In the genomic region with DNA sequence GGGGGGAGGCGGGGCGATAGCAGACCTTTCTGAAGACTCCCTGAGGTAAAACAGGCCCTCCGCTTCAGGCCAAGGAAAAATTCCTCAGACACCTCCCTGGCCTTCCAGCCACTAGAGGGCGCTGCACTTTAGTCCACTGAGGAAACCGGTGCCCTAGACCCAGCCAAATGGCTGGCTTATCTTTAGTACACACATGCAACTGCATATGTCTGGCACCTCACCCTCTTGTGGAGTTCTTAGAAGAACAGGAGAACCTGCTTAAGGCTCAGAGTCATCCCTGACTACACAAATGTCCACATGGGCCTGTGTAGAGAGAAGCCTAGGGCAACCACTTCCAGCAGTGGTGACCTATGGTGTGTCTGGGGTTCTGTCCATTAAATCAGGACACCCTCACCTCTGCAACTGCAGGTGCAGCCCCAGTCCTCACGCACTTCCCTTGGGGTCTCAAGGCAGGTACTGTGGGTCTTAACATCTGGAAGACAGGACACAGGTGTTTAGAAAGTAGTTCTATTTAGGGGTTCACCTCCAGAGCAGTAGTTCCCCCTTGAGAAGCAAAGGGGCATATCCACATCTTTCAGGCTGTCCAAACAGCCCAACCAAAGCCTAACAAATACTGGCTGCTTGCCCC, we compare ENCODE assay signal across 8 mouse cellular contexts. TPM values are rescaled to one million over a fixed set of nuclear protein-coding genes. Genes with fewer than 3 reads are reported as not detected.
DNase-seq lines count a peak whose midpoint lies in the region; ATAC-seq and TF ChIP-seq lines count a peak whose summit lies in the region.

No protein-coding gene starts in this region.

- no peak overlapping the region for H3K4me2 ChIP-seq in limb, embryonic 14.5 days (replicated peaks; ENCODE audit: low read depth, low read length, severe bottlenecking)
- H3K4me2 ChIP-seq in neural tube, embryonic 11.5 days (ENCODE audit: low read depth): no peak overlapping the region

- 0 out of 2 replicates have a peak, but pooled peaks have one; percentile 55 for TF ChIP-seq CTCF in thymus, adult 2 months (IDR thresholded peaks at IDR 0.05; ENCODE audit: borderline replicate concordance, control insufficient read depth, extremely low read depth, insufficient read depth, low read length, poor library complexity)
- TF ChIP-seq CTCF in kidney, adult 2 months (conservative IDR thresholded peaks at IDR 0.05; ENCODE audit: insufficient read depth, insufficient read length, low read depth, low read length): peak; percentile 81

- H3K4me1 ChIP-seq in thymus, adult 2 months (replicated peaks; ENCODE audit: control insufficient read depth, insufficient read depth, low read length): peaks cover 9% of the 10 kb centered on the region
- peaks cover 2% of the 10 kb centered on the region; the same call in 1 of the 2 replicates for H3K4me1 ChIP-seq in kidney, adult 2 months (ENCODE audit: control insufficient read depth, insufficient read depth, low read length)
- peaks cover 6% of the 10 kb centered on the region; the same call in 1 of the 2 replicates for H3K4me1 ChIP-seq in limb, embryonic 14.5 days (ENCODE audit: control insufficient read depth, insufficient read depth, low read length)
- H3K4me1 ChIP-seq in neural tube, embryonic 11.5 days (ENCODE audit: control insufficient read depth, insufficient read depth, low read length): peaks cover 7% of the 10 kb centered on the region

- H3K9me3 ChIP-seq in limb, embryonic 14.5 days (ENCODE audit: control insufficient read depth, low read length): no peaks in the 10 kb centered on the region
- H3K9me3 ChIP-seq in neural tube, embryonic 11.5 days (ENCODE audit: control insufficient read depth, low read length): no peaks in the 10 kb centered on the region

- no peak for TF ChIP-seq POLR2A in thymus, adult 2 months (IDR thresholded peaks at IDR 0.05; ENCODE audit: control insufficient read depth, extremely low read depth, insufficient read depth, low read length, poor library complexity)
- no peak for TF ChIP-seq POLR2A in kidney, adult 2 months (IDR thresholded peaks at IDR 0.05; ENCODE audit: low read depth, low read length)
- TF ChIP-seq POLR2A in limb, embryonic 14.5 days (IDR thresholded peaks at IDR 0.05; ENCODE audit: borderline replicate concordance, extremely low read depth, insufficient read depth, insufficient read length): no peak

- 14% methylated on average over 6 of the region's 6 CpGs for WGBS in thymus, adult 2 months
- WGBS in kidney, adult 2 months: 13% methylated on average over 6 of the region's 6 CpGs
- WGBS in limb, embryonic 14.5 days: 18% methylated on average over 3 of the region's 6 CpGs
- WGBS in neural tube, embryonic 11.5 days: 6% methylated on average over 4 of the region's 6 CpGs

- no peak overlapping the region for H3K27ac ChIP-seq in thymus, adult 2 months (ENCODE audit: control insufficient read depth, insufficient read depth, low read length)
- H3K27ac ChIP-seq in kidney, adult 2 months (ENCODE audit: insufficient read depth, low read depth, low read length): no peak overlapping the region
- H3K27ac ChIP-seq in limb, embryonic 14.5 days (replicated peaks; ENCODE audit: low read depth, low read length): no peak overlapping the region
- H3K27ac ChIP-seq in neural tube, embryonic 11.5 days (ENCODE audit: low read depth, low read length): no peak overlapping the region

- peaks cover 13% of the 10 kb centered on the region; the same call in 1 of the 2 replicates for H3K36me3 ChIP-seq in thymus, adult 2 months (ENCODE audit: control insufficient read depth, insufficient read depth, low read length)
- no peaks in the 10 kb centered on the region for H3K36me3 ChIP-seq in kidney, adult 2 months (ENCODE audit: control insufficient read depth, insufficient read depth, low read length)
- peaks cover 45% of the 10 kb centered on the region for H3K36me3 ChIP-seq in limb, embryonic 14.5 days (ENCODE audit: control insufficient read depth, insufficient read depth, low read length)
- peaks cover 14% of the 10 kb centered on the region for H3K36me3 ChIP-seq in neural tube, embryonic 11.5 days (ENCODE audit: control insufficient read depth, insufficient read depth, low read length)

- DNase-seq in thymus, adult 2 months: peak; percentile 75
- DNase-seq in thymus, adult 18-20 months: no peak
- DNase-seq in cerebellum, postnatal 10 days: peak; percentile 94 to 96
- peak; percentile 86 for DNase-seq in gastrocnemius, postnatal 10 days
- DNase-seq in kidney, adult 2 months: peak; percentile 77
- DNase-seq in limb, embryonic 14.5 days (ENCODE audit: low spot score): peak; percentile 76
- DNase-seq in neural tube, embryonic 11.5 days (ENCODE audit: low spot score): peak; percentile 78
- peak; percentile 74 for DNase-seq in telencephalon, adult 2 months (ENCODE audit: low read depth, low spot score)

- H3K4me3 ChIP-seq in thymus, adult 2 months (ENCODE audit: control insufficient read depth, insufficient read depth, low read length): no peak overlapping the region
- H3K4me3 ChIP-seq in kidney, adult 2 months (ENCODE audit: insufficient read depth, low read depth, low read length): no peak overlapping the region
- no peak overlapping the region for H3K4me3 ChIP-seq in limb, embryonic 14.5 days (replicated peaks; ENCODE audit: low read length)
- H3K4me3 ChIP-seq in neural tube, embryonic 11.5 days (ENCODE audit: low read depth, low read length): no peak overlapping the region

- peaks cover 12% of the 10 kb centered on the region; the same call in 1 of the 2 replicates for H3K27me3 ChIP-seq in thymus, adult 2 months (ENCODE audit: control insufficient read depth, insufficient read depth, low read length)
- H3K27me3 ChIP-seq in kidney, adult 2 months (replicated peaks; ENCODE audit: control insufficient read depth, insufficient read depth, low read length): no peaks in the 10 kb centered on the region
- peaks cover 31% of the 10 kb centered on the region for H3K27me3 ChIP-seq in limb, embryonic 14.5 days (ENCODE audit: control insufficient read depth, insufficient read depth, low read length)
- H3K27me3 ChIP-seq in neural tube, embryonic 11.5 days (ENCODE audit: control insufficient read depth, insufficient read depth, low read length): peaks cover 30% of the 10 kb centered on the region

- H3K9ac ChIP-seq in limb, embryonic 14.5 days (ENCODE audit: low read depth, low read length, severe bottlenecking): no peak overlapping the region
- H3K9ac ChIP-seq in neural tube, embryonic 11.5 days (ENCODE audit: low read length): no peak overlapping the region

- ATAC-seq in limb, embryonic 14.5 days (ENCODE audit: low FRiP score, low read depth): no peak
- ATAC-seq in neural tube, embryonic 11.5 days (ENCODE audit: insufficient read depth, low FRiP score, low TSS enrichment): no peak; the same call in 1 of the 2 replicates

RNA-seq across cellular contexts. Expression of a gene that starts 3.8 kb away (rescaled TPM):
- 3.1 and 4.7 TPM in 2 replicates for polyA plus RNA-seq in thymus, adult 2 months (2012; rRNA removed)
- under 1 TPM; 0.86 to 0.96 TPM for total RNA-seq in gastrocnemius, postnatal 10 days (2021)
- polyA plus RNA-seq in kidney, adult 2 months (2012; rRNA removed): 1.5 and 1.9 TPM in 2 replicates
- 0.70 and 1.3 TPM in 2 replicates for polyA plus RNA-seq in limb, embryonic 14.5 days (2012; rRNA removed)
- polyA plus RNA-seq in limb, embryonic 14.5 days (2014; fragmentation: Nextera tagmentation; extraction: Ambion mirVana): 0.18 and 0.21 TPM in 2 replicates
- 0.28 and 0.57 TPM in 2 replicates for polyA plus RNA-seq in neural tube, embryonic 11.5 days (2014; fragmentation: Nextera tagmentation; extraction: Ambion mirVana)

RNA-seq across cellular contexts. Expression of a gene that starts 8.3 kb away (rescaled TPM):
- polyA plus RNA-seq in thymus, adult 2 months (2012; rRNA removed): 345 and 396 TPM in 2 replicates
- 100 to 1,000 TPM; 420 to 439 TPM for total RNA-seq in gastrocnemius, postnatal 10 days (2021)
- 825 and 914 TPM in 2 replicates for polyA plus RNA-seq in kidney, adult 2 months (2012; rRNA removed)
- polyA plus RNA-seq in limb, embryonic 14.5 days (2012; rRNA removed): 763 and 866 TPM in 2 replicates
- 805 and 825 TPM in 2 replicates for polyA plus RNA-seq in limb, embryonic 14.5 days (2014; fragmentation: Nextera tagmentation; extraction: Ambion mirVana)
- 591 and 595 TPM in 2 replicates for polyA plus RNA-seq in neural tube, embryonic 11.5 days (2014; fragmentation: Nextera tagmentation; extraction: Ambion mirVana)

RNA-seq across cellular contexts. Expression of a gene that starts 23.8 kb away (rescaled TPM):
- polyA plus RNA-seq in thymus, adult 2 months (2012; rRNA removed): 0.57 and 1.2 TPM in 2 replicates
- total RNA-seq in gastrocnemius, postnatal 10 days (2021): 1 to 10 TPM; 2.3 to 2.7 TPM
- 0.34 and 0.94 TPM in 2 replicates for polyA plus RNA-seq in kidney, adult 2 months (2012; rRNA removed)
- polyA plus RNA-seq in limb, embryonic 14.5 days (2012; rRNA removed): 1.1 and 1.4 TPM in 2 replicates
- 0.66 and 0.82 TPM in 2 replicates for polyA plus RNA-seq in limb, embryonic 14.5 days (2014; fragmentation: Nextera tagmentation; extraction: Ambion mirVana)
- 0.57 and 0.62 TPM in 2 replicates for polyA plus RNA-seq in neural tube, embryonic 11.5 days (2014; fragmentation: Nextera tagmentation; extraction: Ambion mirVana)

RNA-seq across cellular contexts. Expression of a gene that starts 30.6 kb away (rescaled TPM):
- 309 and 321 TPM in 2 replicates for polyA plus RNA-seq in thymus, adult 2 months (2012; rRNA removed)
- 100 to 1,000 TPM; 265 to 287 TPM for total RNA-seq in gastrocnemius, postnatal 10 days (2021)
- polyA plus RNA-seq in kidney, adult 2 months (2012; rRNA removed): 159 and 183 TPM in 2 replicates
- polyA plus RNA-seq in limb, embryonic 14.5 days (2012; rRNA removed): 138 and 156 TPM in 2 replicates
- polyA plus RNA-seq in limb, embryonic 14.5 days (2014; fragmentation: Nextera tagmentation; extraction: Ambion mirVana): 106 and 110 TPM in 2 replicates
- 165 and 168 TPM in 2 replicates for polyA plus RNA-seq in neural tube, embryonic 11.5 days (2014; fragmentation: Nextera tagmentation; extraction: Ambion mirVana)

RNA-seq across cellular contexts. Expression of a gene that starts 33.8 kb away (rescaled TPM):
- 104 and 109 TPM in 2 replicates for polyA plus RNA-seq in thymus, adult 2 months (2012; rRNA removed)
- total RNA-seq in gastrocnemius, postnatal 10 days (2021): 10 to 100 TPM; 20.8 to 24.6 TPM
- polyA plus RNA-seq in kidney, adult 2 months (2012; rRNA removed): 66.3 and 77.9 TPM in 2 replicates
- polyA plus RNA-seq in limb, embryonic 14.5 days (2012; rRNA removed): 64.1 and 75.3 TPM in 2 replicates
- polyA plus RNA-seq in limb, embryonic 14.5 days (2014; fragmentation: Nextera tagmentation; extraction: Ambion mirVana): 33.4 and 36.6 TPM in 2 replicates
- polyA plus RNA-seq in neural tube, embryonic 11.5 days (2014; fragmentation: Nextera tagmentation; extraction: Ambion mirVana): 29.5 and 34.1 TPM in 2 replicates

Comparison
In these comparisons a context has a peak if more than half of its experiments do, and no peak if none do; other contexts are left out.
1. DNase-seq: peak in thymus, adult 2 months (single experiment), cerebellum, postnatal 10 days (2 of 2), gastrocnemius, postnatal 10 days (single experiment), kidney, adult 2 months (single experiment), limb, embryonic 14.5 days (single experiment), neural tube, embryonic 11.5 days (single experiment) and telencephalon, adult 2 months (single experiment); none in thymus, adult 18-20 months (0 of 2).